Mouse (Mus musculus): ENCODE measurements at regions not wholly inside any gene's neighbourhood (a gene's known extent, or its start where the extent isn't known, plus 50 kb on each side); places are given as distances from the start of the nearest gene placed in this dataset.

- no peak for DNase-seq
- intact Hi-C loops (cut with DNase I): no loop called here
Measured at GRCm38 (mm10) chr1:72050858-72051257, 161.2 kb downstream of the Mreg start.

DNA sequence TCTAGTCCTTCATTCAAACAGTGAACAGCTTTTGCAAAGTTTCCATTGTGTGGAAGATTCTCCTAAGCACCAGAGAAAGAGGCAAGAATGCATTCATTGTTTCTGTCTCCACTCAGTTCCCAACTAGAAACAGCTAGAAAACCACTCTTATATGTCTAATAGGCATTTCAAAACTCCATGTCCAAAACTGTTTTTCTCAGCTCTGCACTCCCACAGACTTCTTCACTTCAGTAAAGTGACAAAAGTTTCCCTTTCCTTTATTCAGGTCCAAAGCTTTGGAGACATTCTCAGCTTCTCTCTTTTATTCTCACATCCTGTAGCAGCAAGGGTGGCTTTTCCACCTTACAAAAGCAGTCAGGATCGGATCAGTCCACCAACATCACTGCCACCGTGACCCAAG is 166.0 kb downstream of the Mreg start:
- no peak for DNase-seq
- intact Hi-C loops (cut with DNase I): no loop called here

DNA sequence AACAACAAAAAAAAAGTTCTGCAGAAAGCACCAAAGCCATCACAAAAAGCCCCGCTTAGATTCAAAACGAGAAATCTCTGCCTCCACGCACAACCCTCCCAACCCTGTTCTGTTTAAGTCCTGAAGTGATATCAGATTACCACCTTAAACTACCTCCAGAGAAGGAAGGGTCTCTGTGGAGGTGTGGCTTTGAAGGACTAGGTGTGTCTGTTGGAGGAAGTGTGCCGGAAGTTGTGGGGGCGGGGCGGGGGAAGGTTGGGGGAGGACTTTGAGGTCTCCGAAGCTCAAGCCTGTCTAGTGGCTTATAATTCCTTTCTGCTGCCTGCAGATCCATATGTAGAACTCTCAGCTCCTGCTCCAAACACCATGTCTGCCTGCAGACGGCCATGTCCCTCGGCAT is 173.6 kb downstream of the Mreg start:
- intact Hi-C loops (cut with DNase I): no loop called here
- no peak for DNase-seq

DNA sequence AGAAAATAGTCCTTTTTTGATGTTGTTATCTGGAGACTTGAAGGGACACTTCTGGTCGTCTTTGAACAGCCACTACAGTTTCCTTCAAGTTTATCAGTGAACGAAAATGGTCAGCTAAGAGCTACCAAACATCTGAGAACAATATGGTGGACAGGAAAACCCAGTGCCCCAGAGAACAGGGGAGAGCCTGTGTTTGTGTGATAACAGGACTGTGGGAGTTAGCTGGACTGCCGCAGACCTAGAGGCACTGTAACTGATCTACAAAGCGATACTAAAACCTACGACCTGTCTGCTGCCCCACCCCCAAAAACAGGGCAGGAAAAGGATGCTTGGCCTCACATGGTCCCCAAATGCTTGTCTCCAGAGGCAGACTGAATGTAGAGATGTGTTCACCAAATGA is 175.5 kb downstream of the Mreg start:
- intact Hi-C loops (cut with DNase I): no loop called here
- no peak for DNase-seq

- intact Hi-C loops (cut with DNase I): no loop called here
- DNase-seq: no peak
Measured at GRCm38 (mm10) chr1:72036141-72036540, 176.0 kb downstream of the Mreg start.

GRCm38 (mm10) chr1:72033941-72034340 is 178.2 kb downstream of the Mreg start:
- DNase-seq: no peak
- intact Hi-C loops (cut with DNase I): no loop called here

DNA sequence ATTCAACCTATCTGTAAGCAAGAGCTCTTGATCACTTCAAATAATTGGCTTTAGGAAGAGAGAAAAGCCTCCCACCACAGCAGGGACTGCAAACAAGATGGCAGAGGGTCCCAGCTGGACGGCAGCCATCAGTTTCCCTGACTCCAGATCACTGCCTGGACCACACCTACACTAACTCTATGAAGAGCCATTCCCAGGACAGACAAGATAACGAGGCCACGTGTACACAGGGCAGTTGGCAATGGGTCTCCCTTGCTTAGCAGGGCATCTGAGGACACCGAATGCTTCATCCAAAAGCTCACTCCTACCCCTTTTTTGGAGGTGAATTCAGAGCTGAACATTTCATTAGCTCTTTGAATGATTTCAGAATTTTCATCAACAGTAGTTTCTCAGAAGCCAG is 179.9 kb downstream of the Mreg start:
- intact Hi-C loops (cut with DNase I): no loop called here
- peak; percentile 4 to 7 for DNase-seq

DNA sequence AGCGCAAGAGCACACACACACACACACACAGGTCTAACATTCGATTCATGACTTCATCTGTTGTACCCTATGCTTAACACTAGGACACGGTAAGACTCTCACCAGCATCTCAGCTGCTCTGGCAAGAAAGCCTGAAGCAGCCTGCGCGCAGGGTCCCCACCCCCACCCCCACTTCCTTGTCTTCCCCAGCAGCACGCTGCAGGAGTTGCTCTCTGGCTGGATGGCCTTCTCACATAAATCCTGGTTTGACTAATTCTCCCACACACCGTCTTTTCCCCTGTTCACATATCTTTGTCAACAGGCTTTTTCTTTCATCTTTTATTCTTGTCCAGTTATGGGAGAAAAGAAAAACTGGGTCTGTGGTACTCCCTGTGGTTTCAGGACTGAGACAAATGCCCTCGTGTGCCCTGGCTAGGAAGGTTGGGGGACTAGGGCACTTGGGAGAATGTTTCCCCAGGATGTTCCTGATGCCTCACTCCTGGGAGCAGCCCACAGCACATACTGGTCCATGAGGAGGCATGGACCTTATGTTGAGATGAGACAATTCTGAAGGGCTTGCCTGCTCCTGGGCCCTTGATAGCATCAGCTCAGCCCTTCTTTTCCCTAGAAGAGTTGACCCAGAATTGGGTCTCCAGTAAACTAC is 181.2 kb downstream of the Mreg start:
- DNase-seq: no peak
- intact Hi-C loops (cut with DNase I): no loop called here

- intact Hi-C loops (cut with DNase I): no loop called here
Measured at GRCm38 (mm10) chr1:72029625-72030024, 182.5 kb downstream of the Mreg start.

DNA sequence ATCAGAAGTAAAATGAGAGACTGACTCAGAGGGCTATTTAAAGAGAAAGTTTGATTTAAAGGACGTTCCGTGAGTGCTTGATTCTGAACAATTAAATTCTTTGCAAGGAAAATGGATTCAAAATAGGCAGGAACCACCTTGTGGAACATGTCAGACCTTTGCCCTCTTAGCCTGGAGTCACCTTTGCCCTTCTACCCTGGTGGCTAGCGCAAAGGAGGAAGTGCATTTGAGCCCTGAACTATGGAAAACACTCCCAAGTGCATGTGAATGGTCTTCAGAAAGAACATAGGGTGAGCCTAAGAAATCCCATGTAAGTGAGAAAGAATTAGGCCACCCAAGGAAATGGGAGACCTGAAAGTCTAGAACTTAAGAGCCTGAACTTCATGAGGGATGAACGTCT is 185.2 kb downstream of the Mreg start:
- no peak for DNase-seq
- intact Hi-C loops (cut with DNase I): no loop called here

More at GRCm38 (mm10) chr1:72029625-72030024, 182.5 kb downstream of the Mreg start:
- DNase-seq: no peak

GRCm38 (mm10) chr1:72022631-72023030 is 189.5 kb downstream of the Mreg start:
- DNase-seq: no peak
- intact Hi-C loops (cut with DNase I): no loop called here

DNA sequence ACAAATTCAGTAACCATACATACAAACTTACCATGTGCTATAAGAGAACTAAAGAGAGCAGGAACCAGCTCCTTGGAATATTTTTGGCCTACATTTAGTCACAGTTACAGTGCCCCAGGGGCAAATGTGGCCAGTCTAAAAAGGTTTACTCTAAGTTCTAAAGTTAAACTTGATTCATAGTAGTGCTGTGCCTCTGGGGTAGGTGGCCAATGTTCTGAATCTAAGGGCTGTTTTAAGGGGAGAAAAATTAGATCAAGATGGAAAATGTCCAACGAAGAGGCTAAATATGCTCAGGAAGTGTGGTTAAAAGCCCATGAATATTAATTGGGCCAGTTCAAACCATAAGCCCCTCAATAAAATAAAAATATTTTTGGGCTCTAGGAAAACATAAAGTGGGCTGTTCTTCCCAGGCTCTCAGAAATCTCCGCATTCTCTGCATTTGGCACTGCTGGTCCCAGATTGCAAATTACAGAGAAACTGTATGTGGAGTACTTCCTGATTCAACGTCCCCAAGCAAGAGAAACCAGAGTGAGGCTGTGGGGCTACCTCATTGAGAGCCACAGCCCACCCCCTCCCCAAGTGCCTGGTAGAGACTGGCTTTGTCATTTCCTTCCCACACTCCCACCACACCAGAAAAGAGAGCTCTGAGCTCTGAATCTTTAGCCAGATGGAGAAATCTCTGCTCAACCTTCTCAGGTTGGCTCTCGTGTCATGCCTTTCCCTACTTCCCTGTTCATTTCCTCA is 193.5 kb downstream of the Mreg start:
- DNase-seq: no peak
- intact Hi-C loops (cut with DNase I): no loop called here

DNA sequence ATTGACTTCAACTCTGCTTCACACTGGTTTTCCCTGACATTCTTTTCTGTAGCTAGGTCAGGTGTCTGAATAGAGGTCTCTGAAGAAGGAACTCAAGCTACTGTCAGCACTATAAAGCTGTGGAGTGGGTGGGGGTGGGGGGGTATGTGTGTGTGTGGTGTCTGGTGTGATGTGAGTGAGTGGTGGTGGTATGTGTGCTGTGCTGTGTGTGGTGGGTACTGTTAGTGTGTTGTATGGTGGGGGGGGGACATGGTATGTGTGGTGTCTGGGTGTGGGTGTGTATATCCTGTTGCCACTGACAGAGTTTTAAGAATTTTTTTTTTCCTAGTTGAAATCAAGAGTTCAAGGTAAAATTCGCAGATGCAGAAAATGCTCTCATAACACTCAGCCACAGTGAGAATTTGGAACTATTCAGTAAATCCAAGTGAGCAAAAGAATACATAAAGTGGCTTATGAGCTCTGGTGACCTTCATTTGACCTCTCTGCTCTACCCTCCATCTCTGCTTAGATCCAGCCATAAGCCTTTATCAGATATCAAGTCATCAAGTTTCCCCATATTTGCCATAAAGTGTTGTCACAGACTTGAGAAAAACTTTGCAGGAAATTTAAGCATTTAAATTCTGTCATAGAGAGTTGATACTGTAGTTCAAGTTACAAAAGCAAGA is 194.2 kb downstream of the Mreg start:
- no peak for DNase-seq
- intact Hi-C loops (cut with DNase I): no loop called here

DNA sequence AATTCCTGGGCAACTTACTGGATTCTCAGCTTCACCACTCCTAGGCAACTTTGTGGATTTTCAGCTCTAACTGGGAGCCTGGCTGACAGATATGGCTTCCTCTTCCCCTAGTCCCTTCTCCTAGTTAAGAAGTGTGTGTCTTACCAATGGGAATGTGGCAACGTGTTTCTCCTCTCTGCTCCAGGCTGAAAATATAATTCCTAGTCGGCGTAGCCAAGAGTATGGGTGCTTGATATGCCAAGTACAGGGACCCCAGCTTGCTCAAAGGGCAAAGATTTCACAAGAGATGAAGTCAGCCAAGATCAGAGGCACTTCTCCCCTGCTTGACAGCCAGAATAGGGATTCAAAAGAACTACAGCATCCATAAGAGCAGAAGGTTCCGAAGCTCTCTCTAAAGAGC is 196.6 kb downstream of the Mreg start:
- intact Hi-C loops (cut with DNase I): no loop called here
- DNase-seq: no peak

DNA sequence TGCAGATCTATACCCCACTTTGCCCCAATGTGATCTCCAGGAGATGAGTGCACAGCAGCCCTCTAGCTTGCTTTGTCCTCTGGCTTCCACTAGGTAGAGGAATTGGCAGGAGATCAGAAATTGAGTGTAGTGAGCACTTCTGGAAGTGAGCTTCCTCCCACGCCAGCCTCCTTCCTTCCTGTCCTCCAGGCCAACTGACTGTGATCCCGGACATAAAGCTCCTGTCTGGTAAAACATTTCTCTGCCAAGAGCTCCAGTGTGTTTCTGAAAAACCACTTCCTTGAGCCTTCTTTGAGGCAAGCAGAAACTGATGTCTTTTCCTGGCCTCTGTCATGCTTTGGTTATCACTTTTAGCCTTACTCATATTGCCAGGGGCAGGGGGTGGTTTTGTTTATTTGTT is 197.5 kb downstream of the Mreg start:
- intact Hi-C loops (cut with DNase I): no loop called here
- peak; percentile 23 to 24 for DNase-seq

DNA sequence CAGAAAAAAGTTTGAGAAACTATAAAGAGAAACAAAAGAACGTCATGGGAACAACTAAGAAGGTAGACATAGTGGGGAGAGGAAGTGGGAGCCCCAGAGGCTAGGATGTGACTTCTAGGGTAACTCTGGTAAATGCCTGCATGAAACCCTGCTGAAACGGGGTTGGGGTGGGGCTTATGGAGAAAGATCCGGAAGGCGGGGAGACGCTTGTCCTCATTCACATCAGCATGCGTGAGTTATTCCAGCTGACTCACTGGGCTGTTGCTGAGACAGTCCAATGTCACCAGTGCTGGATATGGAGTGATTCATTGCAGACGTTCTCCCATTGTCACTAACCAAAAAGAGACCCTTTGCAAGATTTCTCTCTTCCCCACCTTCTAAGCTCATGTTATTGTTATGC is 198.2 kb downstream of the Mreg start:
- intact Hi-C loops (cut with DNase I): no loop called here
- DNase-seq: no peak

- no peak for DNase-seq
- intact Hi-C loops (cut with DNase I): no loop called here
Measured at GRCm38 (mm10) chr1:72012710-72013109, 199.4 kb downstream of the Mreg start.

GRCm38 (mm10) chr1:72009270-72009928 is 202.7 kb downstream of the Mreg start:
- DNase-seq: no peak
- intact Hi-C loops (cut with DNase I): no loop called here

- no peak for DNase-seq
- intact Hi-C loops (cut with DNase I): no loop called here
Measured at GRCm38 (mm10) chr1:72006696-72007291, 205.3 kb downstream of the Mreg start.

DNA sequence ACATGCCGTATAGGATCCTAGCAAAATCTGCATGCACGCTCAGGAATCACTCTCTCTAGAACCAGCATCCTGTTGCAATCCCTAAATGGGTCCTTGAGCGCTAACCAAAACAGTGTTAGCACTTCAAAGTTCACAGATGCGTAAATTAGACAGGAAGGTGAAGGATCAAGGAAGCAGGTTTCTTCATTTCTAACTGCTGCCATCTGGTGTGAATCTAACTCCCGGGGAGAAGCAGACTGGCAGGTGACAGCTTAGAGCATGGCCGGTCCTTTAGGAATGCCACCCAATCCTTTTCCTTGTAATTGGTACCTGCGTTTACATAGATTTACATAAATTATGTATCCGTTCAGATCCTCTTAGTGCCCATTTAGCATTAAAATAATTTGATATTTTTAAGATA is 206.2 kb downstream of the Mreg start:
- intact Hi-C loops (cut with DNase I): no loop called here
- DNase-seq: no peak

- intact Hi-C loops (cut with DNase I): no loop called here
- DNase-seq: no peak
Measured at GRCm38 (mm10) chr1:72005550-72005949, 206.6 kb downstream of the Mreg start.
